Mouse (Mus musculus): ENCODE data around the gene Tyrobp. TPM values are rescaled to one million over a fixed set of nuclear protein-coding genes. Genes with fewer than 3 reads are reported as not detected.
A peak's percentile ranks its signal among the peaks of the same experiment; 100 is the strongest.

Gene Tyrobp
- 9.5 and 9.8 TPM in 2 replicates for polyA plus RNA-seq (2016; fragmentation: Nextera tagmentation; extraction: Ambion mirVana)

DNA sequence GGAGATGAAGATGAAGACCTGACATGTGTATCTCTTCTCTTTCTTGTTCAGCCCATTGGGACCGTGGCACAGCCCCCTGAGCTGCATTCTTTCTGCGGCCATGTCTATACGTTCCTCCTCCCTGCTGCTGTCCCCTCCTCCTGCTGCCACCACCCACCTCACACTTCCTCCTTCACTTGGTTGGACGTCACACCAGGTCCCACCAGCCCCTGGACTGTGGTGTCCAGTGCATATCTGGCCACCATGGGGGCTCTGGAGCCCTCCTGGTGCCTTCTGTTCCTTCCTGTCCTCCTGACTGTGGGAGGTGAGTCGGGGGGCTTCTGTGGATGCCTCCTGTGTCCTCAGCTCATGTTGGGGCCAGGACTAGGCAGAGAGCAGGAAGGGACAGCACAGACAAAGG, at the start of gene Tyrobp:
Tyrobp (plus strand) TSS at position 165 of the 400 bp plus-strand sequence.
- no peak for ATAC-seq (ENCODE audit: insufficient number of reproducible peaks, low FRiP score)
- H3K27me3 ChIP-seq (replicated peaks), result peaks cover 4% of the 10 kb centered on the region; the same call in 1 of the 2 replicates
- no peak within 1 kb of the TSS for H3K4me2 ChIP-seq
- no peaks in the 10 kb centered on the region for H3K4me1 ChIP-seq (replicated peaks)
- H3K27ac ChIP-seq (ENCODE audit: poor library complexity, severe bottlenecking), result no peak within 1 kb of the TSS
- H3K9ac ChIP-seq, result no peak within 1 kb of the TSS
- no peak within 1 kb of the TSS for H3K4me3 ChIP-seq
- no peaks in the 10 kb centered on the region for H3K36me3 ChIP-seq
- WGBS, result 67% methylated on average over 5 of the region's 5 CpGs
- H3K9me3 ChIP-seq (replicated peaks), result no peaks in the 10 kb centered on the region; the same call in 1 of the 2 replicates

DNA sequence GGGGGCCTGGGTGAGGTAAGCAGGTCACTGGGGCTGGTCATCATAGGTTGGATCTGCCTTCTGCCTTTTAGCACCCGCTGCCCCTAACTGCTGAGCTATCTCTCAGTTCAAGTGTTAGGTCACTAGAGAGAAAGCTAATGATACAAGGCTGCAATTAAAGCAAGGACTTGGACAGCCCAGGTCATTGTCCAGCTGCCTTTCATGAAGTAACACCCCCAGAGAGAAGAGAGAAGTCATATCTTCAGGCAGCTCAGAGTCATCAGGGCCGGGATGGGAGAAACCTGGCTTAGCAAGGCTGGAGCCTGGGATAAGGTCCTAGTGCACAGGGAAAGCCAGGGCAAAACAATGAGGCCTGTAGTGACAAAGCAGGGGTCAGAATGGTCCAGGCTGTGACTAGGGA, 46.1 kb upstream of the Tyrobp start:
- 51% methylated on average over 2 of the region's 2 CpGs for WGBS
- Histone ChIP-seq H3K4me3 (no peak overlapping the region), H3K27me3 (replicated peaks) (peaks cover 28% of the 10 kb centered on the region), H3K27ac (ENCODE audit: poor library complexity, severe bottlenecking) (no peak overlapping the region), H3K9ac (no peak overlapping the region), H3K4me1 (replicated peaks) (0 out of 2 replicates have a peak, but pooled peaks cover 3% of the 10 kb centered on the region), H3K9me3 (replicated peaks) (no peaks in the 10 kb centered on the region), H3K4me2 (no peak overlapping the region), H3K36me3 (no peaks in the 10 kb centered on the region)
- ATAC-seq (ENCODE audit: insufficient number of reproducible peaks, low FRiP score), result no peak

DNA sequence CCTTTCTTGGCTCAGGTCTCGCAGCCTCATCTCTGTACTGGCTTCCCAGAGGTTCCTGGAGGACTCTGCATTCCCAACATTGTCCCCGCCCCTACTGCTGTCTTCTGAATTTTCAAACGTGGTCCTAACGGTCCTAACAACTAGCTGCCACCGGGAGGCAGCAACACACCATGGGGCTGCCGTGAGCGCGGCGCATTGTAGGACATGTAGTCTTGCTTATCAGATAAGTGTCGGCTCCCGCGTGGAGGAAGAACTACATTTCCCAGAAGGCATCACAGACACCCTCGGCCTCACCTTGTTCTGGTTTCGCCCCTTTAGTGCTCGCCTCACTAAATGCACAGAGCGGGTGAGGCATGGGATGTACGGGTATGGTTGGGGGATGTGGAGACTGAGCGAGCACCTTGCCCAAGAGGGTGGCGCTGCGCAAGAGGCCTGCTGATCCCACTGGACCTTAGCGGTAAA, 40.0 kb upstream of the Tyrobp start:
- no peaks in the 10 kb centered on the region for H3K36me3 ChIP-seq
- peak overlapping the region; percentile 67 for H3K9ac ChIP-seq
- H3K4me1 ChIP-seq (replicated peaks), result no peaks in the 10 kb centered on the region
- H3K4me3 ChIP-seq, result peak overlapping the region; percentile 54
- no peak overlapping the region for H3K27ac ChIP-seq (ENCODE audit: poor library complexity, severe bottlenecking)
- H3K9me3 ChIP-seq (replicated peaks), result no peaks in the 10 kb centered on the region
- H3K27me3 ChIP-seq (replicated peaks), result peaks cover 6% of the 10 kb centered on the region; the same call in 1 of the 2 replicates
- peak; percentile 97 for ATAC-seq (ENCODE audit: insufficient number of reproducible peaks, low FRiP score)
- WGBS, result under 1% methylated on average over 21 of the region's 21 CpGs
- H3K4me2 ChIP-seq, result peak overlapping the region; percentile 85

DNA sequence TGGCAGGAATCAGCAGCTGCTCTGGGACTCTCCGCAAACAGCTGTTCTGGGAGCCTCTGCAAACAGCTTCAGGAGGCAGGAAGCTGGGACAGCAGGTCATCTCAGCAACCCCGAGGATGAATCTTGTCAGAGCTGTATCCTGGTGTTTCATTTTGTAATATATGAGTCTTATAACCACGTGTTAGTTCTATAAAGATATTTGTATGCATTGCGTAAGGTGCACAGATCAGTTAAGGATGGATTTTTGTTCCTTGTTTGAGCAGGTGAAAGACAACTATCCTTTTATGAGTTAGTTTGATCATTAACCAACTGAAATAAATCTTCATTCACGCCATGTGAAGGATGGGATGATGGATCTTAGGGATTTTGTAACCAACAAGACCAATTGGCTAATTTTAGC, 33.5 kb upstream of the Tyrobp start:
- Histone ChIP-seq H3K4me1 (replicated peaks) (no peaks in the 10 kb centered on the region), H3K36me3 (no peaks in the 10 kb centered on the region), H3K9ac (no peak overlapping the region), H3K9me3 (replicated peaks) (0 out of 2 replicates have a peak, but pooled peaks cover 2% of the 10 kb centered on the region), H3K27me3 (replicated peaks) (0 out of 2 replicates have a peak, but pooled peaks cover 3% of the 10 kb centered on the region), H3K27ac (ENCODE audit: poor library complexity, severe bottlenecking) (no peak overlapping the region), H3K4me3 (no peak overlapping the region), H3K4me2 (no peak overlapping the region)
- 56% methylated on average over 5 of the region's 5 CpGs for WGBS
- ATAC-seq (ENCODE audit: insufficient number of reproducible peaks, low FRiP score), result no peak

DNA sequence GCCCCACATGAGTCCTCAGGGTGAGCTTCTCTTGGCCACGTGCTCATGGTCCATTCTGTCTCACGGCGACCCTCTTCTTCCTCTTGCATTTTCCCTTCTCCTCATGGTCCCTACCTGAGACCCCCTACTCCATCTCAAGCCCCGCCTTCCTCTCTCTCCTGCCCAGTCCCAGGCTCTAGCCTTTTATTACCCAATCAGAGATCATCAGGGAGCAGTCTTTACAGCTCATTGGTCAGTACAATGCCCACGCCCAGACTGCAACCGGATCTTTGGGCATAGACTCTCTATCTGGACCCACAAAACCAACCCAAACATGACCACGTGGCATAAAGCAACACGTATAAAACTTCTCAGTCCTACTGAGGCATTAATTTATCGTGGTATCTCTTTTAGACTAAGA, 29.5 kb upstream of the Tyrobp start:
- Histone ChIP-seq H3K9ac (no peak overlapping the region), H3K9me3 (replicated peaks) (0 out of 2 replicates have a peak, but pooled peaks cover 2% of the 10 kb centered on the region), H3K27me3 (replicated peaks) (no peaks in the 10 kb centered on the region), H3K27ac (ENCODE audit: poor library complexity, severe bottlenecking) (no peak overlapping the region), H3K4me3 (no peak overlapping the region), H3K4me2 (no peak overlapping the region), H3K4me1 (replicated peaks) (no peaks in the 10 kb centered on the region), H3K36me3 (no peaks in the 10 kb centered on the region)
- no peak for ATAC-seq (ENCODE audit: insufficient number of reproducible peaks, low FRiP score)
- 72% methylated on average over 9 of the region's 9 CpGs for WGBS

DNA sequence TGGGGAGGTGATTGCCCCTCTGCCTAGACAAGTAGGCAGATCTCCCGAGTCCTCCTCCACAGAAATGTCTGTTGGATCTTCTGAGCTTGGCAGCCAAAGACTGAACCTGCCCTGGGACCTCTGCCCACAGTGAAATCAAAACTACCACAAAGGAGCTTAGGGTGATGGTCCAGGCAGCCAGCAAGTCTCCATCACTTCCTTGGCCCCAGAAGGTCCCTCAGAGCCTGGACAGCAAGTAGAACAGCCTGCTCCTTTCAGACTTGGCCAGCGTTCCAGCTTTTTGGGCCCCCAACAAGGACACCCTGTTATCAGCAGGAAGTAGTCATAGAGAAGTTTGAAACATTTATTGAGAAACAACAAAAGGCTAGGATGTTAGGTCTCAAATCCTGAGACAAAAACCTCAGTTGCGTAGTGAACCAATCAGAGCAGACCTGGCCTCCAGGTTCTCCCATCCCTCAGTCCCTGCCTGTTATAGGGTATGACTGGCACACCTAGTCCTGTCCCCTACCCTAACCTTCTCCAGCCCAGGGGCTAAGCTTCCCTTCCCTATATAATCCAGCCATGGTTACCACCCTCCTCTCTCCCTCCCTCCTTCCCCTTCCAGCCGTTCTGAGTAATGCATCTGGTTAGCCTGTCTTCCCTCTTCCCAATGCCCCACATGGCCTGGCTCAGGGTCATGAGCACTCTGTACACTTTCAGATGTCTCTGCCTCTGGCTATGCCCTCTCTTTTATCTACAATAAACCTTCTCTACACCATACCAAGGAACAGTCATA, 20.6 kb upstream of the Tyrobp start:
- ATAC-seq (ENCODE audit: insufficient number of reproducible peaks, low FRiP score), result no peak
- Histone ChIP-seq H3K27me3 (replicated peaks) (no peaks in the 10 kb centered on the region), H3K4me2 (no peak overlapping the region), H3K4me3 (no peak overlapping the region), H3K4me1 (replicated peaks) (no peaks in the 10 kb centered on the region), H3K9me3 (replicated peaks) (no peaks in the 10 kb centered on the region), H3K27ac (ENCODE audit: poor library complexity, severe bottlenecking) (no peak overlapping the region), H3K36me3 (no peaks in the 10 kb centered on the region), H3K9ac (no peak overlapping the region)
- WGBS, result 65% methylated on average over 4 of the region's 4 CpGs

DNA sequence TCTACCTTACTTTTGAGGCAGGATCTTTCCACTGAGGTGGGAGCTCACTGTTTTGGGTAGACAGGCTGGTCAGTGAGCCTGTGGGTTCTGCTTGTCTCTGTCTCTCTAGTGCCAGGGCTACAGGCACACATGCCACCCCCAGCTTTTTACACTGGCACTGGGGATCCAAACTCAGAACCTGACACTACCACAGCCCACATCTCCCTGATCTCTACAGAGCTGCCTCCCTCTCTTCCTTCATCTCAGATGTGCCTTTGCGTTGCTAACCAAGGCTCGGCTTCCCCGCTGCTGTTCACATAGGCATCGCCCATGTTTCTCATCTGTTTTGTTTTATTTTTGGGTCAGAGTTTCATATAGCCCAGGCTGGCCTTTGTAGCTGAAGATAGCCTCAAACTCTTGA, 19.9 kb upstream of the Tyrobp start:
- Histone ChIP-seq H3K4me3 (no peak overlapping the region), H3K4me1 (replicated peaks) (no peaks in the 10 kb centered on the region), H3K36me3 (no peaks in the 10 kb centered on the region), H3K9ac (no peak overlapping the region), H3K27me3 (replicated peaks) (no peaks in the 10 kb centered on the region), H3K4me2 (no peak overlapping the region), H3K27ac (ENCODE audit: poor library complexity, severe bottlenecking) (no peak overlapping the region; the same call in 1 of the 2 replicates), H3K9me3 (replicated peaks) (no peaks in the 10 kb centered on the region)
- no peak for ATAC-seq (ENCODE audit: insufficient number of reproducible peaks, low FRiP score)
- WGBS, result 88% methylated on average over 4 of the region's 4 CpGs

DNA sequence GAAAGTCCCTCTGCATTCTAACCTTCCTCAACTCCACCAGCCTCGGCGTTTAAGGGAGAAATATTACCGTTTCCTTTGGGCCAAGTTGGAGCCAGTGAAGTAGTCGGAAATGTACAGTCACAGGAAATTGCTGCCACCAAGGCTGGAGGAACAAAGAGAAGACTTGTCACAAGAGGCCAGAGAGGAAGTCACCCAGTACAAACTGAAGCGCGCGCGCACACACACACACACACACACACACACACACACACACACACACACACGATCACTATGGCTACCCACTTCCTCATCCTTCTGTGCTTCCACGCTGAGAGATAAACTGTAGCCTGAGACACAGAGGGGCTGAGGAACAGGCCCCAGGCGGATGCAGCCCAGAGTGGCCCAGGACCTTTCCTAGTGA, 19.2 kb upstream of the Tyrobp start:
- ATAC-seq (ENCODE audit: insufficient number of reproducible peaks, low FRiP score), result peak; percentile 84
- 39% methylated on average over 11 of the region's 11 CpGs for WGBS
- H3K9ac ChIP-seq, result no peak overlapping the region

DNA sequence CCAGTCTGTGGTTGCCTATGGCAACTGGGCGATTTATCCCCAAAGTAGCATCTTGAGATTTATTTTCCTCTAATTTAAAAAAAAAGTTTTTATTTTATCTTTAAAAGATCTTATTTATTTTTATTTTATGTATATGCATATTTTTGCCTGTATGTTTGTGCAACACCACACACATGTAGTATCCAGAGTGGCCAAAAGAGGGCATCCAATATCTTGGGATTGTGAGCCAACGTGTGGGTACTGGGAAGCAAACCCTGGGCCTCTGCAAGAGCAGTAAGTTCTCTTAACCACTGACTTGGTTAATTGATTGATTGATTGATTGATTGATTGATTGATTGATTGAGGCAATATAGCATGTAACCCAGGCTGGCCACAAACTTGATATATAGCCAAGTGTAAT, 18.7 kb upstream of the Tyrobp start:
- Histone ChIP-seq H3K27me3 (replicated peaks) (no peaks in the 10 kb centered on the region), H3K27ac (ENCODE audit: poor library complexity, severe bottlenecking) (peak overlapping the region; percentile 58)
- WGBS, result 42% methylated on average over 2 of the region's 2 CpGs

More for the DNA sequence above, 19.2 kb upstream of the Tyrobp start:
- peak overlapping the region; percentile 4; the same call in 1 of the 2 replicates for H3K4me2 ChIP-seq
- H3K9me3 ChIP-seq (replicated peaks), result no peaks in the 10 kb centered on the region
- H3K27ac ChIP-seq (ENCODE audit: poor library complexity, severe bottlenecking), result peak overlapping the region; percentile 58
- no peaks in the 10 kb centered on the region for H3K36me3 ChIP-seq
- no peaks in the 10 kb centered on the region for H3K27me3 ChIP-seq (replicated peaks)
- H3K4me3 ChIP-seq, result no peak overlapping the region
- H3K4me1 ChIP-seq (replicated peaks), result no peaks in the 10 kb centered on the region

DNA sequence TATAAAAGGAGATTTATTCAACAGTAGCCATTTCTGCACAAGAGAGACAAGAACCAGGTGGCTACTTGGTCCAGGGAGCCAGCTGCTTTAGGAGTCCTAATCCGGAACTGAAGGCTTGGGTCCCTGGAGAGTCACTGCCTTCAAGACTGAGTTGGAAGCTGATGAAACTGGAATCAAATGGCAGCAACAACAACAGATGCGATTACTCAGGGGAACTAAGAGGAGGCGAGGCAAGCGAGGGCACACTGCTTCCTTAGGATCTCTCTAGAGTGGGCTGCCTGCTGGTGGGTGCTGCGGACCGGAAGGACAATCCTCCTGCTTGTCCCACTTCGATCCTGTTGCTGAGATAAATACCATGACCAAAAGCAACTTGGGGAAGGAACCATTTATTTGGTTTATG, 13.9 kb upstream of the Tyrobp start:
- no peak for ATAC-seq (ENCODE audit: insufficient number of reproducible peaks, low FRiP score)
- Histone ChIP-seq H3K4me3 (no peak overlapping the region), H3K9ac (no peak overlapping the region), H3K4me1 (replicated peaks) (no peaks in the 10 kb centered on the region), H3K9me3 (replicated peaks) (no peaks in the 10 kb centered on the region), H3K27me3 (replicated peaks) (no peaks in the 10 kb centered on the region), H3K27ac (ENCODE audit: poor library complexity, severe bottlenecking) (no peak overlapping the region), H3K4me2 (no peak overlapping the region), H3K36me3 (no peaks in the 10 kb centered on the region)
- WGBS, result 52% methylated on average over 7 of the region's 7 CpGs

More for the DNA sequence above, 18.7 kb upstream of the Tyrobp start:
- no peaks in the 10 kb centered on the region for H3K36me3 ChIP-seq
- H3K9ac ChIP-seq, result no peak overlapping the region
- 0 out of 2 replicates have a peak overlapping the region, but pooled peaks have one; percentile 4 for H3K4me2 ChIP-seq
- no peak overlapping the region for H3K4me3 ChIP-seq
- no peaks in the 10 kb centered on the region for H3K4me1 ChIP-seq (replicated peaks)
- no peak for ATAC-seq (ENCODE audit: insufficient number of reproducible peaks, low FRiP score)
- no peaks in the 10 kb centered on the region for H3K9me3 ChIP-seq (replicated peaks)

DNA sequence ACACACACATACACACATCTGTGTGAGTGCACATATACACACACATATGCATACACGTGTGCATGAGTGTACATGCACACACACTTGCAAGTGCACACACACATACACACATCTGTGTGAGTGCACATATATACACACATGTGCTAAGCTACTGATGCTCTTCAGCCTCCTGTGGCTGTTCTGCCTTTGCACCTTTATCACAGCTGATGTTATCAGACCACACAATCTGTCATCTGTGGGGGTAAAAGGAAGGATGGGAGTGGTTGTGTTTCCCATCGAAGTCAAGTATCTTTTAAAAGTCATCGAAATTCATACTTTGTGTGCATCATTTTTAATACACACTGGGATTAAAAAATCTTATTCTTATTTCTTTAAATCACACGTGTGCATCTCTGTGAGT, 11.2 kb upstream of the Tyrobp start:
- Histone ChIP-seq H3K4me2 (no peak overlapping the region), H3K36me3 (no peaks in the 10 kb centered on the region), H3K9me3 (replicated peaks) (no peaks in the 10 kb centered on the region), H3K4me1 (replicated peaks) (no peaks in the 10 kb centered on the region), H3K27me3 (replicated peaks) (no peaks in the 10 kb centered on the region), H3K9ac (no peak overlapping the region), H3K4me3 (no peak overlapping the region), H3K27ac (ENCODE audit: poor library complexity, severe bottlenecking) (no peak overlapping the region)
- no peak for ATAC-seq (ENCODE audit: insufficient number of reproducible peaks, low FRiP score)
- WGBS, result 59% methylated on average over 4 of the region's 4 CpGs

Measured in heart, embryonic 12.5 days (tissue).